In the genomic region with DNA sequence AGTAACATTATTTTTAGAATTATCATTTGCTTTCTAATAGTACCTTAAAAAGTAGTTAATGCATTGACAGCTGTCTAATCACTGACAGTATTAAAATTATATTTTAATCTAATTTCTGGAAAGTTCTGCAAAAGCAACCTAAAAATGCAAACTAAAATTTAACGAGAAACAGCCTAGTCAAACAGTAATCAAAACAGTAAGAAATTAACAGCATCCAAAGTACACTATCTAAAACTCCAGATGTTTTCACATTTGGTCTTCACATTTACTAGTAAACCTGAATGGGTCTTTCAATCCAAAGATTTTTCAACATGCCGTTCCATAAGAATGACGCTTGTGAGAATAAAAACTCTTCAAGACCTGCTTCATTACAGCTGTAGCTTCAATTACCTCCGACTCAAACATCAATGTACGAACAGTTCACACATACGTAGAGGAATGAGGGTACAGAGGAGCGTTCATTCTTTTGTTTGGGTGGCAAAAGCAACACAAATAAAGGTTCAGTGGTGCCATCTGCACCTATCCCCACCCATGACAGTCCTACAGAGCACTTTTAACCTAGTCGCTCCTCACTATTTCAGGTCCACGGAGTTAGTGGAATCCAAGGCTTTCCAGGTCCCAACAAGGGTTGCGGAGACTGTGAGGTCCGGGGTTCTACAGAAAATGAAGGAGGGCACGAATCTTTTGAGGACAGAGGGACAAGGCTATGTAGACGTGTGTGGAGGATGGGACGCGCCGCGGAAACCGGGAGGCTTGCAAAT, we compare ENCODE assay signal across 8 mouse cellular contexts. TPM values are rescaled to one million over a fixed set of nuclear protein-coding genes. Genes with fewer than 3 reads are reported as not detected.
A peak's percentile ranks its signal among the peaks of the same experiment; 100 is the strongest.
DNase-seq lines count a peak whose midpoint lies in the region; ATAC-seq lines count a peak whose summit lies in the region.

No protein-coding gene starts in this region.

- WGBS in lung, embryonic 15.5 days = 5% methylated on average over 18 of the region's 18 CpGs
- 8% methylated on average over 18 of the region's 18 CpGs for WGBS in hindbrain, embryonic 11.5 days

- peaks cover 17% of the 10 kb centered on the region for H3K4me1 ChIP-seq in lung, embryonic 15.5 days
- no peaks in the 10 kb centered on the region; the same call in 1 of the 2 replicates for H3K4me1 ChIP-seq in hindbrain, embryonic 11.5 days (replicated peaks; ENCODE audit: control insufficient read depth, insufficient read depth, low read length)

- DNase-seq in lung, postnatal 36 days = no peak
- peak; percentile 13 for DNase-seq in c-Kit-positive CD71-negative TER-119-negative erythroid progenitor cells, embryonic 14.5 days (ENCODE audit: low read depth)
- no peak for DNase-seq in hindbrain, embryonic 11.5 days (ENCODE audit: low spot score)
- DNase-seq in adrenal gland, postnatal 25 days = no peak
- no peak for DNase-seq in testis, postnatal 10 days (ENCODE audit: low spot score)
- DNase-seq in gastrocnemius, postnatal 36 days = no peak

- H3K4me3 ChIP-seq in lung, embryonic 15.5 days = peak overlapping the region; percentile 97
- peak overlapping the region; percentile 79 for H3K4me3 ChIP-seq in hindbrain, embryonic 11.5 days (ENCODE audit: low read depth, low read length)

- peak overlapping the region; percentile 81; the same call in 1 of the 2 replicates for H3K27ac ChIP-seq in lung, embryonic 15.5 days
- H3K27ac ChIP-seq in hindbrain, embryonic 11.5 days (ENCODE audit: low read depth, low read length) = peak overlapping the region; percentile 88; the same call in 1 of the 2 replicates

- peak; percentile 5 for ATAC-seq in lung, embryonic 15.5 days (ENCODE audit: borderline replicate concordance, extremely low read depth, low FRiP score, low TSS enrichment)
- no peak for ATAC-seq in hindbrain, embryonic 11.5 days (ENCODE audit: low FRiP score)
- peak; percentile 4 for ATAC-seq in megakaryocyte progenitor cell, adult 5-6 weeks (replicated peaks; ENCODE audit: poor library complexity)

- intact Hi-C loops in gastrocnemius, postnatal 36 days (cut with DNase I) = loop anchor here (2.0 kb wide), 1 partner anchor 155 kb away; no protein-coding TSS in a partner anchor

- peak overlapping the region; percentile 82 for H3K9ac ChIP-seq in lung, embryonic 15.5 days
- H3K9ac ChIP-seq in hindbrain, embryonic 11.5 days (ENCODE audit: low read depth, low read length) = peak overlapping the region; percentile 83

- H3K36me3 ChIP-seq in lung, embryonic 15.5 days = no peaks in the 10 kb centered on the region
- H3K36me3 ChIP-seq in hindbrain, embryonic 11.5 days (ENCODE audit: control insufficient read depth, insufficient read depth, low read length) = no peaks in the 10 kb centered on the region

- no peaks in the 10 kb centered on the region for H3K27me3 ChIP-seq in lung, embryonic 15.5 days
- no peaks in the 10 kb centered on the region for H3K27me3 ChIP-seq in hindbrain, embryonic 11.5 days (ENCODE audit: control insufficient read depth, insufficient read depth, low read length)

- H3K9me3 ChIP-seq in lung, embryonic 15.5 days = no peaks in the 10 kb centered on the region
- no peaks in the 10 kb centered on the region for H3K9me3 ChIP-seq in hindbrain, embryonic 11.5 days (ENCODE audit: control insufficient read depth, low read length)

- H3K4me2 ChIP-seq in lung, embryonic 15.5 days = peak overlapping the region; percentile 88
- peak overlapping the region; percentile 64 for H3K4me2 ChIP-seq in hindbrain, embryonic 11.5 days (replicated peaks; ENCODE audit: low read depth, low read length)

RNA-seq across cellular contexts. Expression of a gene that starts 0.9 kb away (rescaled TPM):
- 9.0 and 9.9 TPM in 2 replicates for polyA plus RNA-seq in lung, embryonic 15.5 days (2015; fragmentation: Nextera tagmentation; extraction: Ambion mirVana)
- polyA plus RNA-seq in hindbrain, embryonic 11.5 days (2014; fragmentation: Nextera tagmentation; extraction: Ambion mirVana) = 15.8 and 18.2 TPM in 2 replicates
- total RNA-seq in megakaryocyte progenitor cell, adult 5-6 weeks (2015) = 22.9 and 25.9 TPM in 2 replicates
- total RNA-seq in megakaryocyte progenitor cell, adult 5-6 weeks (2017) = 31.0 and 34.5 TPM in 2 replicates
- 77.2 and 79.4 TPM in 2 replicates for total RNA-seq in adrenal gland, postnatal 25 days (2021)
- total RNA-seq in gastrocnemius, postnatal 36 days (2021) = 10 to 100 TPM; 14.6 to 15.2 TPM

RNA-seq across cellular contexts. Expression of a gene that starts 1.1 kb away (rescaled TPM):
- 41.0 and 44.0 TPM in 2 replicates for polyA plus RNA-seq in lung, embryonic 15.5 days (2015; fragmentation: Nextera tagmentation; extraction: Ambion mirVana)
- polyA plus RNA-seq in hindbrain, embryonic 11.5 days (2014; fragmentation: Nextera tagmentation; extraction: Ambion mirVana) = 66.9 and 71.5 TPM in 2 replicates
- total RNA-seq in megakaryocyte progenitor cell, adult 5-6 weeks (2015) = 50.4 and 69.6 TPM in 2 replicates
- total RNA-seq in megakaryocyte progenitor cell, adult 5-6 weeks (2017) = 40.6 and 61.2 TPM in 2 replicates
- 56.9 and 61.0 TPM in 2 replicates for total RNA-seq in adrenal gland, postnatal 25 days (2021)
- total RNA-seq in gastrocnemius, postnatal 36 days (2021) = 10 to 100 TPM; 13.7 to 14.5 TPM

RNA-seq across cellular contexts. Expression of a gene that starts 43.1 kb away (rescaled TPM):
- polyA plus RNA-seq in lung, embryonic 15.5 days (2015; fragmentation: Nextera tagmentation; extraction: Ambion mirVana) = 0.06 TPM in 1 of 2 replicates, not detected in the other
- 0.17 and 0.20 TPM in 2 replicates for polyA plus RNA-seq in hindbrain, embryonic 11.5 days (2014; fragmentation: Nextera tagmentation; extraction: Ambion mirVana)
- not detected in 2 replicates for total RNA-seq in megakaryocyte progenitor cell, adult 5-6 weeks (2015)
- total RNA-seq in megakaryocyte progenitor cell, adult 5-6 weeks (2017) = 0.03 and 0.12 TPM in 2 replicates
- total RNA-seq in adrenal gland, postnatal 25 days (2021) = not detected in 2 replicates
- total RNA-seq in gastrocnemius, postnatal 36 days (2021) = under 1 TPM in 1 of 2 experiments, not detected in 1; 0.10 TPM
